Mouse (Mus musculus) layer of hippocampus, adult 8-10 months (tissue): ENCODE measurements around the gene Grm5. TPM values are rescaled to one million over a fixed set of nuclear protein-coding genes. Genes with fewer than 3 reads are reported as not detected.

ENCODE experiments used
- DNase-seq, 2 experiments: peaks; one replicate each; pipeline ENCODE4 v3.0.0; 2022; ENCODE audit warnings: low spot score in 2 of 2
- total RNA-seq, 4 experiments: library from RNA; stranded (reverse); gene quantifications; 2 replicates each; pipeline ENCODE4 v1.2.4; 2022

Grm5 gene
- total RNA-seq, 4 experiments from 2014 or later, result 227 to 263 (median 246) TPM

GRCm38 (mm10) chr7:87846082-87846481, 262.1 kb downstream of the Grm5 start:
- no peak for DNase-seq

GRCm38 (mm10) chr7:87925956-87926355, 342.0 kb downstream of the Grm5 start:
- DNase-seq, result peak; percentile 73 to 81

GRCm38 (mm10) chr7:87937415-87937814, 353.4 kb downstream of the Grm5 start:
- no peak for DNase-seq

GRCm38 (mm10) chr7:87938265-87938664, 354.3 kb downstream of the Grm5 start:
- no peak for DNase-seq

GRCm38 (mm10) chr7:87950205-87950604, 366.2 kb downstream of the Grm5 start:
- peak; percentile 32 to 36 for DNase-seq

GRCm38 (mm10) chr7:87973216-87973615, 389.2 kb downstream of the Grm5 start:
- DNase-seq, result peak in 1 of 2 experiments; percentile 27

GRCm38 (mm10) chr7:87975041-87975440, 391.1 kb downstream of the Grm5 start:
- DNase-seq, result peak in 1 of 2 experiments; percentile 24

- no peak for DNase-seq
Observed at GRCm38 (mm10) chr7:87983494-87983893, 399.5 kb downstream of the Grm5 start.

- no peak for DNase-seq
Observed at GRCm38 (mm10) chr7:88014451-88014850, 430.5 kb downstream of the Grm5 start.

GRCm38 (mm10) chr7:88027411-88028132, 443.6 kb downstream of the Grm5 start:
- DNase-seq, result peak; percentile 57 to 66

GRCm38 (mm10) chr7:88047366-88047765, 463.4 kb downstream of the Grm5 start:
- DNase-seq, result no peak

- DNase-seq, result no peak
Observed at GRCm38 (mm10) chr7:88054224-88054938, 470.4 kb downstream of the Grm5 start.

GRCm38 (mm10) chr7:88056438-88056837, 472.5 kb downstream of the Grm5 start:
- DNase-seq, result no peak

GRCm38 (mm10) chr7:88091115-88091514, 507.1 kb downstream of the Grm5 start:
- no peak for DNase-seq

GRCm38 (mm10) chr7:88096536-88097107, 512.7 kb downstream of the Grm5 start:
- DNase-seq, result no peak

- peak in 1 of 2 experiments; percentile 37 for DNase-seq
Observed at GRCm38 (mm10) chr7:88097715-88098114, 513.7 kb downstream of the Grm5 start.

- DNase-seq, result no peak
Observed at GRCm38 (mm10) chr7:88116724-88117409, 532.9 kb downstream of the Grm5 start.

- DNase-seq, result no peak
Observed at GRCm38 (mm10) chr7:88128080-88128848, 544.3 kb downstream of the Grm5 start.

- peak in 1 of 2 experiments; percentile 20 for DNase-seq
Observed at GRCm38 (mm10) chr7:88129536-88130487, 545.8 kb downstream of the Grm5 start.

GRCm38 (mm10) chr7:88130488-88130849, 546.5 kb downstream of the Grm5 start:
- DNase-seq, result no peak
